Mouse (Mus musculus) embryo, embryonic 11.5 days (tissue): Measurements from ENCODE around the gene Sumf1.

Experiments used
- DNase-seq: peaks from one replicate; pipeline ENCODE4 v3.0.0-alpha.2; 2012; ENCODE audit warnings: low read depth, low spot score

Sumf1 gene

DNA sequence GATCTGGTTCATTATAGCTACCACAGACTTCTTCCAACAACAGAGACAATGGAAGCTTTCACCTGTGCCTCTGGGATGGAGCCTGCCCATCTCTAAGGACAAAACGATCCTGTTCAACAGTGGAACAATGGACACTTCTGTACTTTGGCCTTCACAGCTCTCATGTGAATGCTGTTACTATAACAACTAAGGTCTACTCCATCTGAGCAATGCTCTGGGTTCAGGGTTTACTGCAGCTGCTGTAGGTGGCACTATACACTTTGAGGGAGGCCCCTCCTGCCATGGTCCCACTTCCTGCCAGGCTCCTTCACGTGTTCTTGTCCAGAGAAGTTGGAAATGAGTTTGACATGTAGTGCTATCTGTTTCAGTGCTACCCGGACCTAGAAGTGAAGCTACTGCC is 36.9 kb downstream of the Sumf1 start:
- no peak for DNase-seq

DNA sequence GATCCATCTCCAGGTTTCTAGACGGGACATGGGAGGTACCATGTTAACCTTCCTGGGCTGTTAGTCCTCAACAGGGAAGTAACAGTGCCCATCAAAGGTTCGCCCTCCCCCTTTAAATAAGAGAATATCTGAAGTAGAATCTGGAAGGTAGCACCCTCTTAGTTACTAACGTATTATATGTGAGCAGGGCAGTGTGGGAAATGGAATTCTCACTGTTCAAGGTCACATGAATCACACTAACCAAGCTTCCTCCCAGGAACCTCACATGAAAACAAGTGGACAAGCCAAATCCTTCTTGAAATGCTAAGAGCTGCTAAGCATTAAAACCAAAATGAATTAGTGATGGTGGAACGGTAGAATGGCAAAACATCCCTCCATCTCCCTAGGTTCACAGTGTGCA is 38.7 kb downstream of the Sumf1 start:
- no peak for DNase-seq

DNA sequence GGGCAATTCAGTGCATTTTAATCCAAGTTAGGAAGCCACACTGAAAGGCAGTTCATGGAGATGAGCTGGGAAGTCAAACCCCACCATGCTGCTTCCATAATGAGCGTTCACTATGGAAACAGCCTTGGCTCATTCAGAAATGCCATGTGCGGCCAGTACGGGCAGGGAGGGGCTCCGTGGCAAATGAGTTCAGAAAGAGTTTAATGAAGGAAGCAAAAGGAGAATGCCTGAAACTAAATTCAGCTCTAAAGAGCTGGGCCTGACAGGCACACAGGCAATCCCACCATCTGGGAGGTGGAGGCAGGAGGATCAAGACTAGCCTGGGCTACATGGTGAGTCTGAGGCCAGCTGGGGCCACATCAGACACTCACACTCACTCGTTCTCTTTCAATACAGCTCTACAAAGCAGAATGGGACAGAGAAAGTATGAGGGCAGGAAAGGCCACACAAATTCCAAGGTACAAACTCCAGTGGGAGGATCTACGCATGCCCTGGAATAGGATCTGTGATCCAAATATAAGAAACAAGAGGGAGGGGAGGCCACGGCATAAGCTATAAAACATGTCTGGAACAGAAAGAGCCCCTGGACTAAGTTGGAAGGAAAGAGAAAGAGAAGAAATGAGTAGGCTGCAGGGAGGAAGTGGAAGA is 39.3 kb downstream of the Sumf1 start:
- DNase-seq = peak; percentile 17

DNA sequence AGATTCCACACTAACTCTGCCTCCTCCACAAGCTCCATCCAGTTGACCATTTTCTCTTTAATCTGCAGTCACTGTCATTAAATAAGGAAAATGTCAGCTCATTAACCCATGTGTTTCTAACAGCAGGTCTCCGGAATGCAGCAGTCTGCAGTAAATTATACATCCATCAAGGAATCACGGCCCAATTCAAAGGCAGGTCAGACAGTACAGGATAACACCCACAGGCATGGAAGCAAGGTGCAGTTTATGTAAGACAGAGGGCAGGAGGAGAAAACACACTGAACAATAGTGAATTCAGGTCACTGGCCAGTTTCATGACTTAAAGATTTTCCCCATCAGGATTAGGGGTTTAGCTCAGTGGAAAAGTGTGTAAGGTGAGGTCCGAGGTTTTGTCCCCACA is 40.1 kb downstream of the Sumf1 start:
- DNase-seq = no peak

DNA sequence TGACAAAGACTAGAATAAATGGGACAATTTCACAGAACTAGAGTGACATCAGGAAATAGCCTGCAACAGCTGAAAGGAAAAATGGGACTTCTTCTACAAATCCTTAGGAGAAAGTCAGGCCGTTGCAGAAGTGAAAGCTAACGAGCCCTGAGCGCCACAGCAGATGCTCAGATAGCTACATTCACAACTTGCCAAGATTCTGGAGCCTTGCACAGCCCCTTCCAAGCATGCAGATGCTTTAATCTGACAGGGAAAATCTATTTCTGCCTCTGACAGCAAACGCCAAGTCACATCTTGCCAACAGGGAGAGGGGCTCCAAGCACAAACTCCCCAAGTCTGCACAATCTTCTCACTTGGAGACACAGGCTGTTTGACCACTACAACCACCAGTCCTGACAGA is 42.6 kb downstream of the Sumf1 start:
- no peak for DNase-seq

DNA sequence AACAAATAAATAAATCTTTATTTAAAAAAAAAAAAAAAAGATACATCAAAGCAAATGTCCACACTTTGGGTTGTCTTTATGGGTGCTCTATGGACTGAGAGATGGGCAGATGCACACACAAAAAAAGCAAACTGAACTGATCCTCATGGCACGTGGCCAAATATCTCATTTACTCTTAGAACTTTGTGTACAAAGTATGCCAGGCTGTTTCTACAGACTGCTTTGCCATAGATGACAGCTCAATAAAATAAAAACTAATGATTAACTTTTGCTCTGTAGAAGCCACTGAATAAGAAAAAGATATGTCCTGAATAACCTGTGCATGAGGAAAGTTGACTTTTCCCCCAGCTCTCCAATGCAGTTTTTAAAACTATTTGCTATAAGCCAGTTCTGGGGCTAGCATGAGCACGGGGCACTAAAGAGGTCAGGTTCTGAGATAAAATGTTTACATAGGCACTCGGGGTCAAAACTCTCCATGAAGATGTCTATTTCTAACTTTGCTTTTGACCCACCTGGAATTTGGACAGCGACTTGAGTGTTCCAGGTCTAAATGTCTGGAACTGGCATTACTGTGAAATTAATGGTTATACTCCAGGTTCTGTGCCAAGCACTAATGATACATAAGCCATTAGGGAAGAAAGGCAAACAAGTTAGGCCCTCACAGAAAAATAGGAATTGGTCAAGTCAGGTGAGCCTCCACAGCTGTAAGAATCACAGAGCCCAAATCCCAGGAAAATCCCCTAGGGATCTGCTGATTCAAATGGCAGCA is 44.5 kb downstream of the Sumf1 start:
- no peak for DNase-seq

DNA sequence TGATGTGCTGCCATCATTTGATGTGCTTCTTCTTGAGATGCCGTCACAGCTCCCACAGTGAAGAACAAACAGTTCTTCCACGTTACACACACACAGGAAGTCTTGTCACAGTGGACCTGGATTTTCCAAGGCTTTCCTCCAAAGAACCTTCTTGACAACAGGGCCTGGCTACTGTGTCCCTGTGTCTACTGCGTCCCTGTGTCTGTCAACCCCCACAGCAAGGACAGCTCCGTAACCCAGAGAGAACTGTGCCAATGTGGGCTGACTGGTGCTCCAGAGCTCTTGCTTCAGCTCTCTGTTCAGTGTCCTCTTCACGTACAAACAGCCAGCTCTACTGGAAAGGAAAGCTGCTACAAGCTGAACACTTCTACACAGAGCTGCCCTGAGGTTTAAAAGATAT is 48.4 kb downstream of the Sumf1 start:
- DNase-seq = no peak

DNA sequence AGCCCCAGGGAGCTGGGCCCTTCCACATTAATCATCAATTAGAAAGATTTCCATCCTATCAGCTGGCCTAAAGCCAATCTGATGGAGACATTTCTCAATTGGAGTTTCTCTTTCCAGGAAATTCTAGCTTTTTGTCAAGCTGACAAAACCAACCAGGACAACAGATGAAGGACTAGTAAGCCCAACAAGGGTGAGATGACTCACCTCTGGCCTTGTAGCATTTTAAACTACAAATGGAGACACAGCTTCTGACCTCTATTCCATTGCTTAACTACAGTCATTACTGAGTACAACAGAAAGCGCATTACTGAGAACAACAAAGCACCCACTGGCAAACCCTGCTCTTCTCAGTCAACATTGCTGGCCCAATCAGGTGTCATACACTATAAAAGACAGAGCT is 49.1 kb downstream of the Sumf1 start:
- DNase-seq = no peak

DNA sequence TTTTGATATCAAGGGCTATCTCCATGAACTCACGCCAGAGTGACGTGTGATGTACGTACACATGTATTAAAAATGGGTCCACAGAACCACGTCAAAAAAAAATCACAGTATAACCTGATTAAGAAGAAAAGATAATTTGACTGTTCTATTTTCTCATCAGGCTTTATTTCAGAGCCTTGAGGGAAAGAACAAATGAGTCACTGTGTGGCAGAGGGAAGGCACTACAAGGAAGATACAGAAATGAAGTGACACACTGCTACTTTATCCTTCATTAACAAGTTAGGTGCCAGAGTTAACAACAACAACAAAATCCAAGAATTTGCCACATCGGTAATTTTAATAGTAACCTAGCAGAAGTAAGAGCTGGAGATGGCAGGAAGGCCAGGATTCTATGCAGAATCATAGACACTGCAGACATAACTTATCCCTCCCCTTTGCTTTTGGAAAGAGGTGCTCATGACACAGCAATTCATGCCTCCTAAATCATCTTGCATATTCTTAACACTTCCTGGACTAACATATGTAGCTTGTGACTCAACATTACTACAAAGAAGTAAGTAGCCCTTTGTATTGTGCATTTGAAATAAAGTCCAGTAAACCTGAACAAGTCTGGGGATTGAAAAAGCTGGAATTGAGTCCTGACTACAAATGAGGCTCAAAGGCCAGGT is 53.0 kb downstream of the Sumf1 start:
- no peak for DNase-seq

DNA sequence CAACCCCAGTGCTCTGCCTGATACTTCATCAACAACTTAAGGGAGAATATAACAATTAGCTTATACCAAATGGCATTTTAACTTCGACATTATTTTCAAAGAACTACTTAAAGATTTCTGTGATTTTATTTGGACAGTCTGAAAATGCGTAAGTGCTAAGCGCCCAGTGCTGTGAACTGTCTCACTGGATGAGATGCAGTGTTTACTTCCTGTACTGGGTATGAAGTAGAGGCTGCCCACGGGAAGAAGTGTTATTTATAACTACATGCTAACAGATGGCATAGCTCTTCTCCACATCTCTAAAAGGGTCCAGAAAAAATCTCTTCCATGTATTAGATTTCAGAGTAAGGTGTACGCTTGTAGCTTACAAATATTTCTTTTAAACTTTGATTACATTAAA is 54.7 kb downstream of the Sumf1 start:
- DNase-seq = no peak

DNA sequence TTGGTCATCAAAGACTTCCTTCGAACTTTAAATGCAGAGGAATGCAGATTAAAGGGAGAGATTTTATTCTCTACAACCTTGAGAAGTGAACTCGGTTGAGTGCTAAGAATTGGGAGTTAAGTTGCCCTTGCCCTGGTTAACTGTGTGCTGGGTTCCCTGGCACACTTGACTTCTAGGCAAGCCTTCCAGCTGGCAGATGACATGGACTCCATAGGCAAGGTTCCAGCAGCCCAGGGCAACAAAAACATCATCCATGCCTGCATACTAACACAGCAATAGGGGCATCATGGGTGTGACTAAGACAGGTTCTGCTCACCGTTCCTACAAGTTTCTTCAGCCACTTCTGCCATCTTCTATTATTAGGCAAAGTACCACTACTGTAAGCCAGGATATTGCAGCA is 58.8 kb downstream of the Sumf1 start:
- DNase-seq = no peak

DNA sequence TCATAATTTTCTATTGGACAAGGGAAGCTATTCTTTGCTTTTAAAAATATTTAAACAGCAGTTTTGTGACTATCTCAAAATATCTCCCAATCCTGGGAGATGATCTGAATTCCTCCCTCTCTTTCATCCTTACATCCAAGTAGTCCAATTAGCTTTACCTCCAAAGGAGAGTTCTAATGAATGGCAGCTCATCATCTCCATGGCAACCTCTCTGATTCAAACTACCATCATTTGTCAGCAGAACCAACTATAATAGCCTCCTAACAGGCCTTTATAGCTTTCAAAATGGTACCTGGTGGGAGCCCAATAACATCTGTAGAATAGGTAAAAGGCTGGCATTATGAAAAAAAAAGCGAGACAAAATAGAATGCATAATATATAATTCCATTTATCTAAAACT is 59.9 kb downstream of the Sumf1 start:
- DNase-seq = no peak

DNA sequence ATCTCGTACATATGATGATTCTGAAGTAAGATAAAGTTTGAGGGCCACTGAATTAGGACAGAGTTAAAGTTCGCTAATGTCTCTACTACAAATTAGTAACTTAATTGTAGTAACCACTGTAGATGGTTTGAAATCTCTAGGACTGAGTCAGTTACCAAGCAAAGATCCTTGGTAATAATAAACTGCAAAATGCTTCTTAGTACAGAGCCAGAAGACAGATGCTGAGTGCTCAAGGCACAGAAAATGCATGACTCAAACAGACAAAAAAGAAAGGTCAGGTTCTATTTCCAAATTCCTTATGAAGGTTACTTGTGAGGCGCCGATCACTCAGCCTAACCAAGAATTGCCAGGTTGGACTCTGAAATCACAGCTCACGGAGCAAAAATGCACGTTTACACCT is 67.5 kb downstream of the Sumf1 start:
- DNase-seq = no peak

DNA sequence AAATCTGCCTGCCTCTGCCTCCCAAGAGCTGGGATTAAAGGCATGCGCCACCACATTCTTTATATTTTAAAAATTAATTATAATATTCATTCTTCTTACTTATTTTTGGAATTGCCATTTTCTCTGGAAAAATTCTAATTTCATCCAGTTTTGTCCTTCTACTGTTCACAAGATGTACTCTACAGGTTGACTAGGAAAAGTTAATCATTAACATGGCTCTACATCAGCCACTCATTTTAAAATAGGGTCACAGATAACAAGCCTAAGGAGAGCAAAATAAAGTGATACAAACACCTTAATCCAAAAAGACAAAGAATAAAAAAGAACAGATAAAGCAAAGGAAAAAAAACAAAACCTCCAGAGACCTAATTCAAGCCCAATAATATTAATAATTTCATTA is 70.4 kb downstream of the Sumf1 start:
- DNase-seq = no peak

DNA sequence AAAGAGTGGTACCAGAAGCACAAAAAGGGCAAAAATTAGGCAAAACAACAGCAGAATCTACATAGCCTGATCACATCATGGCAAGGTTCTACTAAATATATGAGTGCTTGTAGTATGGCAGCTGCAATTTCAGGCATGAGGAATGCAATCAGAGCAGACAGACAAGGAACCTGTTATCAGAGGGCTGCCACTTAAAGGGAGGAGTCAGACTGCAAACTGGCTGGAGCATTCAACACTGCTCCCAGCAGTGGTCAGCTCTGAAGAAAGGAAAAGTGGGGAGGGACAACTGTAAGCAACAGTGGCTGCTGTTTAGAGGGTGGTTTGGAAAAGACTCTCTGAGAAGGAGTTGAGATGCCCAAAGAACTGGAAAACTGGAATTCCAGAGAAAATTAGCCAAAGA is 73.7 kb downstream of the Sumf1 start:
- DNase-seq = no peak

DNA sequence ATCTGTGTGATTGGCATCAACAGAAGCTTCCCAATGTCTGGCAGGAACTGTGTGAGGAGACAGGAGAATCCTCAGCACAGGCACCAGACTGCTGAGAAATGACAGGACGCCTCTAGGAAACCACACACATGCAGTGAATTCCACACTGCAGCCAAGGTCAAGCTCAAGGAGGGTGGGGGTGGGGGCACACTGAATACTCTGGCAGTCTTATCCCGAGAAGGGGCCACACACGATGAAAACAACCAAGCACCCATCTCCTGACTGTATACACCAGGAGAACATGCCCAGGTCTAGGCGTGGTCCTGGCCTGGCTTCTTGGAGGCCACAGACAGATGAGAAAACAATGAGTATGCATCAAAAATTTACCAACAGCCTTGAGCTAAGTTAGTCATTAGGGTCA is 75.0 kb downstream of the Sumf1 start:
- no peak for DNase-seq

DNA sequence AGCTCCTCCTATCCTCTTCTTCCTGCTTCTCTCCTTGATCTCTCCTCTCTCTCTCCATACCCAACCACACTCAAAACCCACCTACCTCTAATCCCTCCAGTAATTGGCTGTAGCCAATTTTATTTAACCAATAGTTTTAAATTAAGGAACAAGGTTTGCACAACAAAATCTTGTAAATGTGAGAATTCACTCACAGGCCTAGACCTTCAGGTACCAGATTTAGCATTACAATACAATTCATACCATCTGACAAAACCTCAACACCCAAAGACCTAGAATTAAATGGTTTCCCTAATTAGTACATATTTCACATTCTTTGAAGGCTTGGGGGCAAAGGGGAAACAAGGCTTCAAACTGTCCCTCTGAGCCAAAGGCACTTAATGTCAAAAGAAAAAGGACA is 78.0 kb downstream of the Sumf1 start:
- no peak for DNase-seq

DNA sequence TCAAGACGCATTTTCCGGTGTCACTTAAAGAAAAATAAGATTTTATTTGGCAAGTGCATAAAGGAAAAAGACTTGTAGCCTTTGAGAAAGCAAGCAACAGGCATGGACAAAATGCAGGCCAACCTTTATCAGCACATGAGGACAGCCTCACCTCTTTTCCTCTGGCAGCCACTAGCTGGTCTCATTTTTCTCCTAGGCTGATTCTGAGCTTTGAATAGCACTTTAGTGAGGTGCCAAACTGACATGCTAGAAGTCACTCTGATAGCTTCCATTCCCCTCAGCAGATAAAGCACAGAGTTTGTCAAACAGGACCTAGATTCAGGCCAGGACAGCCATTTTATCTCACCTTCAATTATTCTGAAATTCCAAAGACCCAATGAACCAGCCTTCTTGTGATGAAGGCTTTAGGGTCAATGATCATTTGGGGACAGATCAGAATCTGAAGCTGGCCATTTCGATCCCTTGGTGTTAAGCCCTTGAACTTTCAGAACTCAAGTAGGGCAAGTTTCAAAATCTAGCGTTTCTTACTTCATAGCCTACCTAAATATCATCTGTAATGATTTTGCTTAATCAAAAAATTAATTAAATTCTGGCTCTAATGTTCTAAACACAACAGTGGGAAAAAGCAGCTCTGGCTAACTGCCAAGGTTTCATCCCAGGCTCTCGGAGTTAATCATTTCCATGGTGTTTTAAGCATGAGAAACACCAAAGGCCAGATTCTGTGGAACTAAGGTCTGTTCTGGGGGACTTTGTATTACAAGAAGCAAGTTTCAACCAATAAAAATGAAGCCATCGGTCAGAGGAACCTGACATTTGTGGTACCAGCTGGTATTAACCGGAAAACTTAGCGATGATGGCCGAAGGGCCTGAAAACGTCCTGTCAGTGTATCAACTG is 83.2 kb downstream of the Sumf1 start:
- no peak for DNase-seq

DNA sequence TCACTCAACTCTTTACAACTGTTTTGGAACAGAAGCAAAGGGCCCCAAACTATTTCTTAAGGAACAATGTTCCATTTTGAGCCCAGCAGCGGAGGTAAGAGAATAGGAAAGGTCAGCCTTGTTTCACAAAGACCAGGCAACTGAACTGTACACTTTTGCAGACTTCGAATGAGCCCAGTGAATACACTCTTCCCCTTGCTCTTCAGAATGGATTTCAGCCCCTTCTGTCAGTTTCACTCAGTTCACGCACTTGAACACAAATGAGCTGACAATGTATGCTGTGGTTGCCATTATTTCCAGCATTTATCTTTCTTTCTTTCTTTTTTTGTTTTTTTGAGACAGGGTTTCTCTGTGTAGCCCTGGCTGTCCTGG is 86.5 kb downstream of the Sumf1 start:
- no peak for DNase-seq

DNA sequence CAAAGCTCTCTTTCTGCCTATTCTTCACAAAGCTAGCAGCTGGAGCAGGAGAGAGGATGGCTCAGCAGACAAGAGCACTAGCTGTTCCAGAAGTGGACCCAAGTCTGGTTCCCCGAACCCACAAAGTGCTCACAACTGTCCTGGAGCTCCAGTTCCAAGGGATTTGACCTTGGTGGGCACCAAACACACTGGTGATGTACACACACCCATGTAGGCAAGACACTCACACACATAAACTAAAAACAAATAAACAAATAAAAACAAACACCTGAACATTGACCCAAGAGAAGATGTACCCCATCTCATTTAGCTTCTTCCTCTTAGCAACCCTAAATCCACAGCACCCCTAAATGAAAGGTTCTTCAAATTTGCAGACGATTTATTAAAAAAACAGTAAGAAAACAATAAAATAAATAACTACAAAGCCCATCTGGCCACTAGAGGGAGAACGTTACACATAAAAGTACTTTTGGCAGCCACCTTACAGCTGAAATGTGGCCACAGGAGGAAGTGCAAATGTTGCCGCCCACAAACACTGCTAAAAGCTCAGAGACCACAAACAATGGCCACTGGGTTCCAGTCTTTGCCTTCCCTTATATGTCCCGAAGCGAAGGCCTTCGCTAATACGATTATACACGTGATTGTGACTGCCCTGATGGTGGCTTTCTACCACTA is 87.1 kb downstream of the Sumf1 start:
- peak; percentile 56 for DNase-seq

DNA sequence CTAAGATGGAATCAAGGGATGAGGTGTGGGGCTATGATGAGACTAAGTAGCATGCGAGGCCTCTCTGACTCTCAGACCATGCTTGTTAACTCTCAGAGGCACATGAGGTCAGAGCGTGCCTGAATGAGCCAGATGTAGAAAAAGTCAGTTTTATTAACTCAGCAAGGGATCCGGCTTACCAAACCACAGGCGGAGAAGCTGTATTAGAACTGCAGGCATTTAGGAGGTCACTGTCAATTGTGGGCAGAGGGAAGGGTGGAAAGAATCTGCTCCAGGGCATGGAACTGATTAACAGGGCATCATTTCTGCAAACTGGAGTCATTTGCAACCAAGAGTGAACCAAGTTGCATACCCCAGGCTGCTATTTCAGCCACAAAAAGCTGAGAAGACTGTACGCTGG is 89.9 kb downstream of the Sumf1 start:
- no peak for DNase-seq

DNA sequence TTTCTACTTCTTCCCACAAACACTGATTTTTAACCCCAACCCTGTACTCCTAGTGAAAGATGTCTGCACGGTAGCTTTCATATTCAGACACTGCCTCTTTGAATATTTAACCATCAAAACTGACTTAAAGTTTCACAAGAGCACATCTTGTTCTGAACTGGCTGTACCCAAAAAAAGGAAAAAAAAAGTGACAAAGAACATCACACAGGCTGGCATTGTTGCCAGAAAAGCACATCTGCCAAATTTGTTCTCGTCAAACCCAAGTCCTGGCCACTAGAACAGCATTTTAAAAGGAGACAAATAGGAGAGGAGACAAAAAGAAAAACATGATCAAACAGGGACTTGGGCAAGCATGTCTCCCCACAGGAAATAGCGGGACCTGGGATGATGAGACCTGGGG is 91.9 kb downstream of the Sumf1 start:
- no peak for DNase-seq
